Mouse (Mus musculus): ENCODE measurements around the gene Slc22a12.

- TF ChIP-seq JUND (IDR thresholded peaks at IDR 0.05; ENCODE audit: low read depth, low read length) (no peak), CHD1 (IDR thresholded peaks at IDR 0.05; ENCODE audit: low read depth, low read length) (no peak), MAZ (IDR thresholded peaks at IDR 0.05; ENCODE audit: low read depth, low read length) (no peak), POLR2AphosphoS5 (IDR thresholded peaks at IDR 0.05; ENCODE audit: borderline replicate concordance, low read depth, low read length) (no peak), ELF1 (IDR thresholded peaks at IDR 0.05; ENCODE audit: low read depth, low read length) (no peak), TCF12 (IDR thresholded peaks at IDR 0.05; ENCODE audit: low read depth, low read length) (no peak), POLR2A (IDR thresholded peaks at IDR 0.05; ENCODE audit: control insufficient read depth in 1 of 2, insufficient read depth in 1 of 2, low read depth in 1 of 2, low read length in 2 of 2, poor library complexity in 1 of 2) (no peak), ETS1 (IDR thresholded peaks at IDR 0.05; ENCODE audit: low read depth, low read length) (no peak), RCOR1 (IDR thresholded peaks at IDR 0.05; ENCODE audit: low read depth, low read length) (no peak), CTCF (IDR thresholded peaks at IDR 0.05 in 2 of 3, conservative IDR thresholded peaks at IDR 0.05 in 1 of 3; ENCODE audit: control insufficient read depth in 1 of 3, insufficient read depth in 1 of 3, low read depth in 2 of 3, low read length in 3 of 3, poor library complexity in 1 of 3, severe bottlenecking in 1 of 3) (no peak), BHLHE40 (IDR thresholded peaks at IDR 0.05; ENCODE audit: borderline replicate concordance, low read depth, low read length) (no peak), TAL1 (IDR thresholded peaks at IDR 0.05; ENCODE audit: low read length) (no peak), USF1 (IDR thresholded peaks at IDR 0.05; ENCODE audit: low read depth, low read length) (no peak)
Observed at GRCm38 (mm10) chr19:6530359-6530758, 12.5 kb downstream of the Slc22a12 start.
